In the genomic region with DNA sequence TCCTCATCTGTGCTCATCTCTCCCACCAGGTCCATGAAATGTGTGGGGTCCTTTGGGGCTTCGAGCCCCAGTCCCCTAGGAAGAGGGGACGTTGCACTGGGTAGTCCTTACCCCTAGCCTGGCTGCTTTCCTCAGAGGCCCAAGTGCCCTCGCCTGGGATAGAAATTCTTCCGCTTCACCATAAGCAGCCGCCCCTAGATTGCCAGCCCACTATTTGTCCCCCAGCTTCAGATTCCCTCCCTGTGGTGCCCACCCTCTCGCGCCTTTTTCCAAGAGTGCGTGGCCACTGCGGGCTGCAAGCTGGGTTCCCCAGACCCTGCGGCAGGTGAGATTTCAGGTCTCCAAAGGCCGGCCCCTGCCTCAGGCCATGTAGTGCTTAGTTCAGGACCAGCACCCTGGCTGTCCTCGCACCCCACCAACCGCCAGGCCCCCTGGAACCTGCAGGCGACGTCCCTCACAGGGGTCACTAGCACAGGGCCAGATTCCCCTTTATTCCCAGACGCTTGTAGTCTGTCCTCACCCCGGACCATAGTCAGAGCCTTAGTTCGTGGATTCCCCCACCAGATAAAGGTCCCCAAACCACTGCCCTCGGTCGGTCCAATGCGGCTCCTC, we compare ENCODE assay signal across 7 mouse cellular contexts. TPM values are rescaled to one million over a fixed set of nuclear protein-coding genes. Genes with fewer than 3 reads are reported as not detected.
DNase-seq lines count a peak whose midpoint lies in the region; ATAC-seq lines count a peak whose summit lies in the region.

No protein-coding gene starts in this region.

- H3K36me3 ChIP-seq in heart, embryonic 13.5 days = no peaks in the 10 kb centered on the region
- H3K36me3 ChIP-seq in limb, embryonic 11.5 days (ENCODE audit: control insufficient read depth, insufficient read depth, low read length) = no peaks in the 10 kb centered on the region
- no peaks in the 10 kb centered on the region for H3K36me3 ChIP-seq in neural tube, embryonic 14.5 days (ENCODE audit: control insufficient read depth, insufficient read depth, low read length)

- H3K4me3 ChIP-seq in heart, embryonic 13.5 days = peak overlapping the region; percentile 73
- peak overlapping the region; percentile 51 for H3K4me3 ChIP-seq in limb, embryonic 11.5 days (ENCODE audit: low read depth, low read length)
- peak overlapping the region; percentile 52 for H3K4me3 ChIP-seq in neural tube, embryonic 14.5 days (ENCODE audit: low read depth, low read length)

- H3K9ac ChIP-seq in heart, embryonic 13.5 days = peak overlapping the region; percentile 88
- H3K9ac ChIP-seq in limb, embryonic 11.5 days (ENCODE audit: low read length) = peak overlapping the region; percentile 47
- peak overlapping the region; percentile 51 for H3K9ac ChIP-seq in neural tube, embryonic 14.5 days (replicated peaks; ENCODE audit: low read depth, low read length)

- H3K27me3 ChIP-seq in heart, embryonic 13.5 days (replicated peaks) = peaks cover 21% of the 10 kb centered on the region
- H3K27me3 ChIP-seq in limb, embryonic 11.5 days (ENCODE audit: control insufficient read depth, insufficient read depth, low read length) = 0 out of 2 replicates have a peak, but pooled peaks cover 3% of the 10 kb centered on the region
- H3K27me3 ChIP-seq in neural tube, embryonic 14.5 days (ENCODE audit: control insufficient read depth, insufficient read depth, low read length) = no peaks in the 10 kb centered on the region

- H3K4me2 ChIP-seq in heart, embryonic 13.5 days = peak overlapping the region; percentile 95
- H3K4me2 ChIP-seq in limb, embryonic 11.5 days (ENCODE audit: low read depth, severe bottlenecking) = peak overlapping the region; percentile 50
- H3K4me2 ChIP-seq in neural tube, embryonic 14.5 days (ENCODE audit: low read depth, low read length) = peak overlapping the region; percentile 86

- no peaks in the 10 kb centered on the region for H3K9me3 ChIP-seq in heart, embryonic 13.5 days
- no peaks in the 10 kb centered on the region for H3K9me3 ChIP-seq in limb, embryonic 11.5 days (ENCODE audit: control insufficient read depth, low read length)
- H3K9me3 ChIP-seq in neural tube, embryonic 14.5 days (ENCODE audit: control insufficient read depth, low read length) = no peaks in the 10 kb centered on the region

- H3K4me1 ChIP-seq in heart, embryonic 13.5 days = peaks cover 43% of the 10 kb centered on the region
- H3K4me1 ChIP-seq in limb, embryonic 11.5 days (ENCODE audit: control insufficient read depth, insufficient read depth, low read length) = peaks cover 5% of the 10 kb centered on the region
- H3K4me1 ChIP-seq in neural tube, embryonic 14.5 days (ENCODE audit: control insufficient read depth, insufficient read depth, low read length) = peaks cover 45% of the 10 kb centered on the region

- 1% methylated on average over 21 of the region's 21 CpGs for WGBS in heart, embryonic 13.5 days
- under 1% methylated on average over 21 of the region's 21 CpGs for WGBS in limb, embryonic 11.5 days
- under 1% methylated on average over 21 of the region's 21 CpGs for WGBS in neural tube, embryonic 14.5 days

- 0 out of 2 replicates have a peak overlapping the region, but pooled peaks have one; percentile 20 for H3K27ac ChIP-seq in heart, embryonic 13.5 days (replicated peaks)
- 0 out of 2 replicates have a peak overlapping the region, but pooled peaks have one; percentile 12 for H3K27ac ChIP-seq in limb, embryonic 11.5 days (replicated peaks; ENCODE audit: low read depth, low read length)
- no peak overlapping the region; the same call in 1 of the 2 replicates for H3K27ac ChIP-seq in neural tube, embryonic 14.5 days (ENCODE audit: low read depth, low read length)

- peak; percentile 15 to 22 for DNase-seq in spleen, adult 18-20 months
- no peak for DNase-seq in spleen, postnatal 36 days (ENCODE audit: low spot score in 2 of 2)
- DNase-seq in embryo, embryonic 10 days (ENCODE audit: low spot score) = peak; percentile 40
- DNase-seq in limb, embryonic 11.5 days (ENCODE audit: low spot score) = peak; percentile 64
- no peak for DNase-seq in layer of hippocampus, adult 9-10 months (ENCODE audit: low spot score)

- no peak for ATAC-seq in heart, embryonic 13.5 days (ENCODE audit: extremely low read depth, insufficient number of reproducible peaks, low FRiP score, low TSS enrichment)
- no peak; the same call in 1 of the 2 replicates for ATAC-seq in limb, embryonic 11.5 days (ENCODE audit: insufficient number of reproducible peaks, low FRiP score, low TSS enrichment, low read depth)
- peak; percentile 9 for ATAC-seq in neural tube, embryonic 14.5 days (ENCODE audit: low read depth)

RNA-seq across cellular contexts. Expression of a gene that starts 0.7 kb away (rescaled TPM):
- 3.5 and 4.2 TPM in 2 replicates for polyA plus RNA-seq in heart, embryonic 13.5 days (2015; fragmentation: Nextera tagmentation; extraction: Ambion mirVana)
- 9.4 and 9.5 TPM in 2 replicates for polyA plus RNA-seq in limb, embryonic 11.5 days (2014; fragmentation: Nextera tagmentation; extraction: Ambion mirVana)
- 4.9 and 9.9 TPM in 2 replicates for polyA plus RNA-seq in neural tube, embryonic 14.5 days (2014; fragmentation: Nextera tagmentation; extraction: Ambion mirVana)

Comparison
In these comparisons a context has a peak if more than half of its experiments do, and no peak if none do; other contexts are left out.
1. DNase-seq: peak in spleen, adult 18-20 months (2 of 2), embryo, embryonic 10 days (single experiment) and limb, embryonic 11.5 days (single experiment); none in spleen, postnatal 36 days (0 of 2) and layer of hippocampus, adult 9-10 months (single experiment).
2. Peak in every context shown above with its lines, with median percentiles within 50 percentile points of each other: H3K4me2 ChIP-seq, H3K4me3 ChIP-seq and H3K9ac ChIP-seq.